Mouse (Mus musculus) liver, embryonic 14.5 days (tissue): ENCODE results near the gene Tead4. TPM values are rescaled to one million over a fixed set of nuclear protein-coding genes. Genes with fewer than 3 reads are reported as not detected.
"Not testable (repeated sequence)": the region's sequence is repeated elsewhere in the genome, so short reads cannot be mapped to it uniquely, and the experiment has no call there.

ENCODE experiments used
- ATAC-seq: fragments of 200-750 bp; cut with Nextera tagmentation; 2 replicates; pipeline ENCODE4 v1.8.0; 2017; ENCODE audit warnings: moderate number of reproducible peaks, mild to moderate bottlenecking, moderate library complexity; ENCODE audit not compliant: insufficient read depth
- DNase-seq, 3 experiments: peaks; one replicate each; pipeline ENCODE4 v3.0.0-alpha.2; 2012 to 2013; ENCODE audit warnings: low read depth in 3 of 3, low spot score in 3 of 3
- H3K27ac ChIP-seq: fragments of 300-500 bp; sonication (generic); 2 replicates; pipeline ENCODE4 v1.5.1; 2014; ENCODE audit warnings: moderate library complexity, mild to moderate bottlenecking, control low read depth, inconsistent platforms
- H3K27me3 ChIP-seq: fragments of 300-500 bp; sonication (generic); 2 replicates; pipeline ENCODE4 v1.6.1; 2014; ENCODE audit warnings: mild to moderate bottlenecking, low read length, moderate library complexity; ENCODE audit not compliant: control insufficient read depth, insufficient read depth
- H3K36me3 ChIP-seq: fragments of 300-500 bp; sonication (generic); replicated peaks from 2 replicates; pipeline ENCODE4 v1.6.1; 2014; ENCODE audit warnings: low read depth; ENCODE audit not compliant: control insufficient read depth, insufficient read depth
- H3K4me1 ChIP-seq, 2 experiments: fragments of 200-500 bp in 1 of 2; fragments of 300-500 bp in 1 of 2; sonication (generic) in 1 of 2; replicated peaks; 2 replicates each; pipeline ENCODE4 v1.6.1; 2012 to 2014; ENCODE audit warnings: antibody characterized with exemption in 1 of 2, inconsistent platforms in 1 of 2, low read length in 1 of 2; ENCODE audit not compliant: control insufficient read depth in 2 of 2, insufficient read depth in 2 of 2
- H3K4me2 ChIP-seq: fragments of 300-500 bp; sonication (generic); 2 replicates; pipeline ENCODE4 v1.6.1; 2014; ENCODE audit warnings: low read depth, mild to moderate bottlenecking, control low read depth, moderate library complexity
- H3K4me3 ChIP-seq, 2 experiments: fragments of 200-500 bp in 1 of 2; fragments of 300-500 bp in 1 of 2; sonication (generic) in 1 of 2; 2 replicates each; pipeline ENCODE4 v1.5.1; 2012 to 2014; ENCODE audit warnings: low read depth in 2 of 2, low read length in 2 of 2, mild to moderate bottlenecking in 2 of 2, control low read depth in 1 of 2, inconsistent platforms in 1 of 2, moderate library complexity in 1 of 2; ENCODE audit not compliant: insufficient read depth in 1 of 2
- H3K9ac ChIP-seq: fragments of 300-500 bp; sonication (generic); replicated peaks from 2 replicates; pipeline ENCODE4 v1.6.1; 2014; ENCODE audit warnings: mild to moderate bottlenecking, control low read depth, moderate library complexity
- H3K9me3 ChIP-seq: fragments of 300-500 bp; sonication (generic); 2 replicates; pipeline ENCODE4 v1.6.1; 2016; ENCODE audit warnings: low read length, mixed read lengths; ENCODE audit not compliant: control insufficient read depth
- CTCF ChIP-seq: IDR thresholded peaks from 2 replicates; pipeline ENCODE4 v1.5.1; 2016; ENCODE audit warnings: antibody characterized with exemption, low read depth, control low read depth
- EP300 ChIP-seq: IDR thresholded peaks from 2 replicates; pipeline ENCODE4 v1.6.1; 2016; ENCODE audit warnings: antibody characterized with exemption, low read depth
- WGBS: fragments of 180-500 bp; shearing (Covaris S2); extraction: QIAGEN DNeasy Blood & Tissue Kit; methylation state at CpG from one replicate; pipeline ENCODE4 v1.1.7; 2014; ENCODE audit not compliant: insufficient replicate concordance; 5-methylcytosine and 5-hydroxymethylcytosine counted together
- polyA plus RNA-seq, 2 experiments: library from polyadenylated mRNA; depleted of rRNA in 1 of 2; stranded (reverse) in 1 of 2; unstranded in 1 of 2; fragments of >200 nt; fragmentation: Nextera tagmentation in 1 of 2; extraction: Ambion mirVana in 1 of 2; gene quantifications; 2 replicates each; pipeline versions ENCODE4 v1.2.1 to v1.2.3; 2012 to 2014

The Tead4 gene
- polyA plus RNA-seq, 2 experiments: 0.18 to 0.21 TPM

GRCm38 (mm10) chr6:128225009-128225845 lies 75.4 kb downstream of the Tead4 start:
- peaks cover 0 to 6% of the 10 kb centered on the region in 2 experiments; a peak in 1 of 4 replicates for H3K4me1 ChIP-seq
- TF ChIP-seq CTCF: no peak
- no peak for TF ChIP-seq EP300
- ATAC-seq (peak; percentile 40; the same call in 1 of the 2 replicates), DNase-seq (no peak)
- H3K27me3 ChIP-seq: no peaks in the 10 kb centered on the region
- no peaks in the 10 kb centered on the region for H3K9me3 ChIP-seq
- no peak overlapping the region for H3K9ac ChIP-seq
- H3K36me3 ChIP-seq: no peaks in the 10 kb centered on the region
- no peak overlapping the region for H3K4me2 ChIP-seq
- no peak overlapping the region; the same call in 1 of the 2 replicates for H3K27ac ChIP-seq
- no peak overlapping the region for H3K4me3 ChIP-seq
- 70% methylated on average over 4 of the region's 4 CpGs for WGBS

DNA sequence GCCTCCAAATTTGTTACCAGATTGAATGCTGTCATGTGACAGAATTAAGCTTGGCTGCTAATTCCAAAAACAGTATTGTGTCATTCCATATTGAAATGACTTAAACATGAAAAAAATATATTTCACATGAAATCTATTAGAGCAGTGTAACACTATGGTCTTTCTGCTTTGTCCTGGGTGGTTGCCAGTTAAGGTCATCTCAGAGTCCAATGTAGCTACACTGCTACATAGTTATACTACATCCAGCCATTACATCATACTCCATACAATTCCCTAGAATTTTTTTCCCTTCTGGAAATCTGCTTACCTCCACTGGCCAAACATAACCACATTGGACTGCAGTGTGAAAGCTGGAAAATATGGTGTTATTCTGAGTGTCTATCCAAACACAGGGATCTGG lies 77.5 kb downstream of the Tead4 start:
- Histone ChIP-seq H3K9me3 (no peaks in the 10 kb centered on the region), H3K9ac (no peak overlapping the region), H3K27ac (no peak overlapping the region), H3K36me3 (no peaks in the 10 kb centered on the region), H3K4me3 (no peak overlapping the region), H3K4me2 (no peak overlapping the region), H3K27me3 (no peaks in the 10 kb centered on the region), H3K4me1 (peaks cover 0 to 6% of the 10 kb centered on the region in 2 experiments; a peak in 1 of 4 replicates)
- ATAC-seq (no peak), DNase-seq (no peak)
- TF ChIP-seq CTCF (no peak), EP300 (no peak)

- WGBS: 59% methylated on average over 4 of the region's 4 CpGs
- not testable (repeated sequence) for ATAC-seq, H3K27me3 ChIP-seq, H3K9me3 ChIP-seq, H3K4me2 ChIP-seq, H3K27ac ChIP-seq, H3K4me1 ChIP-seq, H3K4me3 ChIP-seq, H3K9ac ChIP-seq, H3K36me3 ChIP-seq, DNase-seq
These were observed 85.6 kb downstream of the Tead4 start for GRCm38 (mm10) chr6:128215004-128215403.

DNA sequence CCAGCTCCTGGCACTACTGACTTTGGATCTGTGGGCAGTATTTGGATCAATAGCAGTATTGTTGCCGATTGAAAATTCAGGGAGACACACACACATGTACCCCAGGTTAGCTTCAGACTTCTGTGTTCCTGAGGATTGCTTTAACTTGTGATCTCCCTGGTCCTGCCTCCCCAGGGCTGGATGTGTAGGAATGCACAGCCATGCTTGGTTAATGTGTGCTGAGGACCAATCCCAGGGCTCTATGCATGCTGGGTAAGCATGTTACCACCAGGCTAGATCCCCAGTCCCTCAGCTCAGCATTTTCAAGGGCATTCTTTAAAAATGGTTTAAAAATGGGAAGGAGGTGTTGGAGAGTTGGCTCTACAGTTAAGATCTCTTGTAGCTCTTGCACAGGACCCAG lies 91.4 kb downstream of the Tead4 start:
- not testable (repeated sequence) for H3K36me3 ChIP-seq, DNase-seq

GRCm38 (mm10) chr6:128208491-128209170 lies 92.0 kb downstream of the Tead4 start:
- no peak for ATAC-seq
- no peak overlapping the region for H3K9ac ChIP-seq
- no peak overlapping the region for H3K4me3 ChIP-seq
- no peak overlapping the region for H3K4me2 ChIP-seq
- no peaks in the 10 kb centered on the region for H3K9me3 ChIP-seq
- no peaks in the 10 kb centered on the region for H3K4me1 ChIP-seq
- no peak for TF ChIP-seq EP300
- TF ChIP-seq CTCF: no peak
- no peaks in the 10 kb centered on the region for H3K27me3 ChIP-seq
- no peak overlapping the region for H3K27ac ChIP-seq
- WGBS: 69% methylated on average over 8 of the region's 8 CpGs
- no peak for DNase-seq
- no peaks in the 10 kb centered on the region for H3K36me3 ChIP-seq

More for the DNA sequence above, 91.4 kb downstream of the Tead4 start:
- not testable (repeated sequence) for H3K27ac ChIP-seq, H3K9ac ChIP-seq, H3K9me3 ChIP-seq, H3K27me3 ChIP-seq, ATAC-seq, H3K4me2 ChIP-seq, H3K4me1 ChIP-seq, H3K4me3 ChIP-seq
- WGBS: 65% methylated on average over 1 of the region's 1 CpGs
